Mouse (Mus musculus) spleen, adult 12 weeks (tissue): Measurements from ENCODE around the gene Ap1ar.
"Not testable (repeated sequence)": the region's sequence is repeated elsewhere in the genome, so short reads cannot be mapped to it uniquely, and the experiment has no call there.

Experiments
- DNase-seq: peaks from one replicate; pipeline ENCODE4 v3.0.0; 2022; ENCODE audit warnings: low spot score

Ap1ar gene

GRCm38 (mm10) chr3:127793022-127793421 lies 44.3 kb downstream of the Ap1ar start:
- no peak for DNase-seq

- peak; percentile 48 for DNase-seq
These were observed 45.4 kb downstream of the Ap1ar start for GRCm38 (mm10) chr3:127791595-127792561.

- peak; percentile 25 for DNase-seq
These were observed 46.3 kb downstream of the Ap1ar start for GRCm38 (mm10) chr3:127791056-127791483.

GRCm38 (mm10) chr3:127790234-127791055 lies 46.9 kb downstream of the Ap1ar start:
- peak; percentile 22 for DNase-seq

- peak; percentile 62 for DNase-seq
These were observed 47.7 kb downstream of the Ap1ar start, which contains the start of gene Tifa for GRCm38 (mm10) chr3:127789500-127790191. Gene Tifa (plus strand): TSS chr3:127789805.

GRCm38 (mm10) chr3:127788919-127789318 lies 48.4 kb downstream of the Ap1ar start:
- DNase-seq, result no peak

- no peak for DNase-seq
These were observed 49.3 kb downstream of the Ap1ar start for GRCm38 (mm10) chr3:127788038-127788437.

GRCm38 (mm10) chr3:127787032-127787431 lies 50.3 kb downstream of the Ap1ar start:
- no peak for DNase-seq

- DNase-seq, result not testable (repeated sequence)
These were observed 53.6 kb downstream of the Ap1ar start for GRCm38 (mm10) chr3:127783680-127784079.

GRCm38 (mm10) chr3:127782921-127783320 lies 54.4 kb downstream of the Ap1ar start:
- no peak for DNase-seq

GRCm38 (mm10) chr3:127780921-127781320 lies 56.4 kb downstream of the Ap1ar start:
- DNase-seq, result no peak

- DNase-seq, result peak; percentile 43
These were observed 57.2 kb downstream of the Ap1ar start, which contains the start of gene Alpk1 for GRCm38 (mm10) chr3:127780021-127780644. Gene Alpk1 (minus strand): TSS chr3:127780527.

- DNase-seq, result no peak
These were observed 68.2 kb downstream of the Ap1ar start for GRCm38 (mm10) chr3:127769146-127769545.

- no peak for DNase-seq
These were observed 71.4 kb downstream of the Ap1ar start for GRCm38 (mm10) chr3:127765971-127766370.

- DNase-seq, result no peak
These were observed 72.8 kb downstream of the Ap1ar start for GRCm38 (mm10) chr3:127764541-127764940.

GRCm38 (mm10) chr3:127763076-127763612 lies 74.2 kb downstream of the Ap1ar start:
- DNase-seq, result peak; percentile 68

- DNase-seq, result no peak
These were observed 74.9 kb downstream of the Ap1ar start for GRCm38 (mm10) chr3:127762403-127762802.

- DNase-seq, result no peak
These were observed 78.1 kb downstream of the Ap1ar start for GRCm38 (mm10) chr3:127759212-127759611.

GRCm38 (mm10) chr3:127758806-127759205 lies 78.5 kb downstream of the Ap1ar start:
- no peak for DNase-seq

GRCm38 (mm10) chr3:127757886-127758301 lies 79.4 kb downstream of the Ap1ar start:
- DNase-seq, result no peak
